Mouse (Mus musculus): ENCODE data around the gene Zdhhc15. TPM values are rescaled to one million over a fixed set of nuclear protein-coding genes. Genes with fewer than 3 reads are reported as not detected.
"Not testable (repeated sequence)": the region's sequence is repeated elsewhere in the genome, so short reads cannot be mapped to it uniquely, and the experiment has no call there.

The Zdhhc15 gene
- total and polyA plus RNA-seq, 3 experiments: not detected

DNA sequence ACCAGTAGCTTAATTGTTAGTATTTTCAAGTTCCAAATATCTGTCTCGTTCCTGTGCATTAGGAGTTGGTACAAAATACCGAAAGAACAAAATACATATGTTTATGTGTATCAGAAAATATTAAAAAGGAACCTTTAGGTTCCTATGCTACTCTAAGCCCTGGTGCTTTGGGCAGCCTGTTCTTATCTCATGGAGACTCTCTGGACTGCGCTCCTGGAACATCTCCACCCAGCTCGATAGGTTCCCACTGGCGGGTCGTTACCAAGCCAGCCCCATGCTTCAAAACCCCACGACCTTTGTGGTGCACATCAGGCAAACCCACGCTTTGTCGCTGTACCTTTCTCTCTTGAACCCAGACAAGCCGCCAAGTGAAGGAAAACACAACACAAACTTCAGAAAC lies 58.3 kb downstream of the Zdhhc15 start:
- Histone ChIP-seq H3K4me2 (ENCODE audit: insufficient read depth, low read depth, poor library complexity, severe bottlenecking) (no peak overlapping the region), H3K27ac (ENCODE audit: insufficient read depth, low read depth) (no peak overlapping the region), H3K36me3 (replicated peaks in 1 of 2; ENCODE audit: control insufficient read depth in 1 of 2, insufficient read depth in 1 of 2, low read length in 1 of 2) (no peaks in the 10 kb centered on the region), H3K4me3 (replicated peaks in 1 of 3; ENCODE audit: low read depth in 2 of 3, low read length in 2 of 3, poor library complexity in 1 of 3) (no peak overlapping the region), H3K9me3 (replicated peaks; ENCODE audit: low read length) (no peaks in the 10 kb centered on the region), H3K79me2 (replicated peaks; ENCODE audit: control insufficient read depth, extremely low read depth, insufficient read depth, poor library complexity, severe bottlenecking) (no peaks in the 10 kb centered on the region), H3K4me1 (ENCODE audit: control insufficient read depth in 1 of 2, insufficient read depth in 2 of 2) (no peaks in the 10 kb centered on the region), H3K27me3 (replicated peaks) (no peaks in the 10 kb centered on the region), H3K9ac (ENCODE audit: insufficient read depth, low read depth) (no peak overlapping the region)
- dilution Hi-C loops (cut with MboI; ENCODE audit: extremely low pct_ligation_motif_present, extremely low pct_unique_long_range_greater_than_20kb, low sequenced_read_pairs) (no loop called here), in situ Hi-C loops (cut with MboI; ENCODE audit: low pct_ligation_motif_present, low pct_unique_long_range_greater_than_20kb, low sequenced_read_pairs) (no loop called here)
- no peak for DNase-seq (ENCODE audit: extremely low read depth)
- TF ChIP-seq ZNF384 (IDR thresholded peaks at IDR 0.05; ENCODE audit: low read depth, low read length): no peak
- no peak for TF ChIP-seq RCOR1 (conservative IDR thresholded peaks at IDR 0.05; ENCODE audit: low read depth, low read length)
- no peak for TF ChIP-seq KAT2A (IDR thresholded peaks at IDR 0.05; ENCODE audit: insufficient replicate concordance, low read length)
- TF ChIP-seq RAD21 (IDR thresholded peaks at IDR 0.05; ENCODE audit: low read depth, low read length): no peak
- TF ChIP-seq POLR2AphosphoS2 (IDR thresholded peaks at IDR 0.05; ENCODE audit: low read depth, low read length): no peak
- no peak for TF ChIP-seq MAZ (IDR thresholded peaks at IDR 0.05; ENCODE audit: low read depth, low read length)
- TF ChIP-seq EP300 (IDR thresholded peaks at IDR 0.05; ENCODE audit: low read length): no peak
- no peak for TF ChIP-seq CTCF (conservative IDR thresholded peaks at IDR 0.05 in 1 of 2, IDR thresholded peaks at IDR 0.05 in 1 of 2; ENCODE audit: low read depth in 2 of 2, low read length in 2 of 2)
- TF ChIP-seq MAFK (IDR thresholded peaks at IDR 0.05; ENCODE audit: insufficient replicate concordance, low read length): no peak
- no peak for TF ChIP-seq ZKSCAN1 (IDR thresholded peaks at IDR 0.05; ENCODE audit: borderline replicate concordance, low read depth, low read length)
- no peak for TF ChIP-seq MYC (IDR thresholded peaks at IDR 0.05; ENCODE audit: low read depth, low read length)
- no peak for TF ChIP-seq CHD2 (IDR thresholded peaks at IDR 0.05; ENCODE audit: low read length)
- TF ChIP-seq TBP (conservative IDR thresholded peaks at IDR 0.05; ENCODE audit: low read depth, low read length): no peak
- TF ChIP-seq CHD1 (IDR thresholded peaks at IDR 0.05; ENCODE audit: low read depth, low read length): no peak
- no peak for TF ChIP-seq MXI1 (IDR thresholded peaks at IDR 0.05; ENCODE audit: low read depth, low read length)
- TF ChIP-seq IRF4 (IDR thresholded peaks at IDR 0.05; ENCODE audit: low read depth, low read length): no peak

DNA sequence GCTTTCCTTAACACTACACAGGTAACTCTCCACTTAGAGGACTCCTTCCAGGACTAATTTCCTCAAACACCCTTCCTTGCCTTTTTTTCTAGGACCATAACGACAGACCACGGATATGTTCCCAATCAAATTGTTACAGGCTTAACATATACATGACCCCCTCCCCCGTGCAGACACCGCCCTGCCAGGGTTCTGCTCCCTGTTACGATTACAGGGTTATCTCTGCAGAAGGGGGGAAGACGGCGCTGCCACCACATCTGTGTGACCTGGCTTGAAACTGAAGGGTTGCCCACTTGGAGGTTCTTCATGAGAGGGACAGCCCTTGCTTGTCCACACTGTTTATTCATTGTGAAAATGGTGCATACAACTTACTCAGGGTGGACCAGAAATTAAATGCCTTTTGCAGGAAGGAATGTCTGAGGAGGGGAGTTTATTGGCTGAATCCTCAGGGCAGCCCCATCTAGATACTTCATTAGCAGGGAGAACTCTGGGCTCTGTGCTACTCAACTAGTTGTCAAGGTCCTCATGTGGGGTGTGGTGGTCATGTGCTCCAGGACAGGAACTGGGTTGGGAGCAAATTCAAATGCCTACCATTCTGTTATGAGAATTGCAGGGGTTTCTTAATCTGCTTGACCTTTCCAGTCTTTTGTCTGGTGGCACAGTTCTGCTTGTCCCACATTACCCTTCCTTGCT lies 67.0 kb downstream of the Zdhhc15 start:
- H3K36me3 ChIP-seq (replicated peaks in 1 of 2; ENCODE audit: control insufficient read depth in 1 of 2, insufficient read depth in 1 of 2, low read length in 1 of 2); H3K4me3 ChIP-seq (replicated peaks in 1 of 3; ENCODE audit: low read depth in 2 of 3, low read length in 2 of 3, poor library complexity in 1 of 3); in situ Hi-C loops (cut with MboI; ENCODE audit: low pct_ligation_motif_present, low pct_unique_long_range_greater_than_20kb, low sequenced_read_pairs); H3K27me3 ChIP-seq (replicated peaks); H3K9ac ChIP-seq (ENCODE audit: insufficient read depth, low read depth); H3K79me2 ChIP-seq (replicated peaks; ENCODE audit: control insufficient read depth, extremely low read depth, insufficient read depth, poor library complexity, severe bottlenecking); H3K4me2 ChIP-seq (ENCODE audit: insufficient read depth, low read depth, poor library complexity, severe bottlenecking); H3K4me1 ChIP-seq (ENCODE audit: control insufficient read depth in 1 of 2, insufficient read depth in 2 of 2); H3K9me3 ChIP-seq (replicated peaks; ENCODE audit: low read length); dilution Hi-C loops (cut with MboI; ENCODE audit: extremely low pct_ligation_motif_present, extremely low pct_unique_long_range_greater_than_20kb, low sequenced_read_pairs); H3K27ac ChIP-seq (ENCODE audit: insufficient read depth, low read depth); DNase-seq (ENCODE audit: extremely low read depth): not testable (repeated sequence)

DNA sequence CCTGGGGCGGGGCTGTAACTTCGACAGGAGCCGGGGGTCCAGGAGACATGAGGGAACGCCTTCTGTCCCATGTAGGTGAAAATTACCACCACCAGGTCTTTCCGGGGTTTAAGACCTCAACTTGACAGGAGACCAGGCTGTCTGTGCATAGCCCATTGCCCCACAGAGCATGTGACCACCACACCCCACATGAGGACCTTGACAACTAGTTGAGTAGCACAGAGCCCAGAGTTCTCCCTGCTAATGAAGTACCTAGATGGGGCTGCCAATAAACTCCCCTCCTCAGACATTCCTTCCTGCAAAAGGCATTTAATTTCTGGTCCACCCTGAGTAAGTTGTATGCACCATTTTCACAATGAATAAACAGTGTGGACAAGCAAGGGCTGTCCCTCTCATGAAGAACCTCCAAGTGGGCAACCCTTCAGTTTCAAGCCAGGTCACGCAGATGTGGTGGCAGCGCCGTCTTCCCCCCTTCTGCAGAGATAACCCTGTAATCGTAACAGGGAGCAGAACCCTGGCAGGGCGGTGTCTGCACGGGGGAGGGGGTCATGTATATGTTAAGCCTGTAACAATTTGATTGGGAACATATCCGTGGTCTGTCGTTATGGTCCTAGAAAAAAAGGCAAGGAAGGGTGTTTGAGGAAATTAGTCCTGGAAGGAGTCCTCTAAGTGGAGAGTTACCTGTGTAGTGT lies 68.5 kb downstream of the Zdhhc15 start:
- H3K9me3 ChIP-seq (replicated peaks; ENCODE audit: low read length); H3K4me2 ChIP-seq (ENCODE audit: insufficient read depth, low read depth, poor library complexity, severe bottlenecking); H3K79me2 ChIP-seq (replicated peaks; ENCODE audit: control insufficient read depth, extremely low read depth, insufficient read depth, poor library complexity, severe bottlenecking); H3K36me3 ChIP-seq (replicated peaks in 1 of 2; ENCODE audit: control insufficient read depth in 1 of 2, insufficient read depth in 1 of 2, low read length in 1 of 2); H3K9ac ChIP-seq (ENCODE audit: insufficient read depth, low read depth); DNase-seq (ENCODE audit: extremely low read depth); H3K27ac ChIP-seq (ENCODE audit: insufficient read depth, low read depth); H3K4me1 ChIP-seq (ENCODE audit: control insufficient read depth in 1 of 2, insufficient read depth in 2 of 2); in situ Hi-C loops (cut with MboI; ENCODE audit: low pct_ligation_motif_present, low pct_unique_long_range_greater_than_20kb, low sequenced_read_pairs); H3K4me3 ChIP-seq (replicated peaks in 1 of 3; ENCODE audit: low read depth in 2 of 3, low read length in 2 of 3, poor library complexity in 1 of 3); dilution Hi-C loops (cut with MboI; ENCODE audit: extremely low pct_ligation_motif_present, extremely low pct_unique_long_range_greater_than_20kb, low sequenced_read_pairs); H3K27me3 ChIP-seq (replicated peaks): not testable (repeated sequence)
